Mouse (Mus musculus) G1E (cell line): ENCODE measurements around the gene Lipa.

ENCODE experiments used
- CTCF ChIP-seq: IDR thresholded peaks from 2 replicates; pipeline ENCODE4 v1.5.1; 2012; ENCODE audit warnings: low read depth, low read length, inconsistent platforms, mixed read lengths
- GATA1 ChIP-seq: IDR thresholded peaks from 2 replicates; pipeline ENCODE4 v1.6.1; 2012; ENCODE audit warnings: borderline replicate concordance, low read length, inconsistent platforms, mixed read lengths

DNA sequence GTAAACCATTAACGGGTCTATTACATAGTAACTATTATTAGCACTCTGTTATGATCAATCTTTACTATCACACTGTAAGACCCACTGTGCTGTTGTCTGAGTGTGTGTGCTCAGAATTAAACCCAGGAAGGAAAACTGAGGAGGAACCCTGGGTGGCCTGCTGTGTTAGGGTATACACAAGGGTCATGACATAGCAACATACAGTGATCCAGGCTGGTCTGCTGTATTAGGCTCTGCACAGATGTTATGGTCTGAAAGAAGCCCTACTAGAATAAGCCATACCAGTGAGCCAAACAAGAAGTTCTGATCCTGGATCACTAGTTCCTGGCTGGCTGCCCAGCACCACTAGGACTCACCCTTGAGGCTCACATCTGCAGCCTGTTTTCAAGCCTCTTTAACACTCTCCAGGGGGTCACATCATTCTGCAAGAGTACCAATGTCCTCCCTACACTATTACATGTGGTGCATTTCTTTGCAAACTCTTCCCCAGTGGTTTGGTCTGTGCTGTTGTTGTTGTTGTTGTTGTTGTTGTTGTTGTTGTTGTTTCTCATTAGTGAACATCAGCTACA is 65.7 kb downstream of the Lipa start:
- TF ChIP-seq CTCF, result no peak
- no peak for TF ChIP-seq GATA1
